Mouse (Mus musculus): ENCODE data around the gene Pak1ip1. TPM values are rescaled to one million over a fixed set of nuclear protein-coding genes. Genes with fewer than 3 reads are reported as not detected.

Gene Pak1ip1
- 52.1 and 54.6 TPM in 2 replicates for polyA plus RNA-seq (2014; fragmentation: Nextera tagmentation; extraction: Ambion mirVana)

- H3K27ac ChIP-seq (replicated peaks in 1 of 2; ENCODE audit: control insufficient read depth in 1 of 2, insufficient read depth in 1 of 2, low read depth in 2 of 2, low read length in 2 of 2): peak within 1 kb of the TSS; percentile 99 to 100
- peaks cover 17% of the 10 kb centered on the region for H3K36me3 ChIP-seq (ENCODE audit: control insufficient read depth, insufficient read depth, low read length)
- no peaks in the 10 kb centered on the region for H3K9me3 ChIP-seq (ENCODE audit: control insufficient read depth, low read length)
- under 1% methylated on average over 58 of the region's 58 CpGs for WGBS
- peak within 1 kb of the TSS; percentile 92 for H3K9ac ChIP-seq (ENCODE audit: low read length)
- H3K4me1 ChIP-seq (ENCODE audit: control insufficient read depth in 2 of 2, insufficient read depth in 2 of 2, low read length in 2 of 2): peaks cover 2 to 15% of the 10 kb centered on the region in 2 experiments
- peak; percentile 89 for ATAC-seq (ENCODE audit: insufficient number of reproducible peaks, insufficient read depth, low FRiP score, low read depth)
- peak within 1 kb of the TSS; percentile 97 to 99 for H3K4me3 ChIP-seq (ENCODE audit: control insufficient read depth in 1 of 2, insufficient read depth in 1 of 2, low read depth in 1 of 2, low read length in 2 of 2)
- peak within 1 kb of the TSS; percentile 96 for H3K4me2 ChIP-seq (ENCODE audit: low read length)
- no peaks in the 10 kb centered on the region for H3K27me3 ChIP-seq (ENCODE audit: control insufficient read depth, insufficient read depth, low read length)
Measured at GRCm38 (mm10) chr13:41000926-41001639, at the start of gene Pak1ip1. Gene Pak1ip1 (plus strand): TSS chr13:41001023.

DNA sequence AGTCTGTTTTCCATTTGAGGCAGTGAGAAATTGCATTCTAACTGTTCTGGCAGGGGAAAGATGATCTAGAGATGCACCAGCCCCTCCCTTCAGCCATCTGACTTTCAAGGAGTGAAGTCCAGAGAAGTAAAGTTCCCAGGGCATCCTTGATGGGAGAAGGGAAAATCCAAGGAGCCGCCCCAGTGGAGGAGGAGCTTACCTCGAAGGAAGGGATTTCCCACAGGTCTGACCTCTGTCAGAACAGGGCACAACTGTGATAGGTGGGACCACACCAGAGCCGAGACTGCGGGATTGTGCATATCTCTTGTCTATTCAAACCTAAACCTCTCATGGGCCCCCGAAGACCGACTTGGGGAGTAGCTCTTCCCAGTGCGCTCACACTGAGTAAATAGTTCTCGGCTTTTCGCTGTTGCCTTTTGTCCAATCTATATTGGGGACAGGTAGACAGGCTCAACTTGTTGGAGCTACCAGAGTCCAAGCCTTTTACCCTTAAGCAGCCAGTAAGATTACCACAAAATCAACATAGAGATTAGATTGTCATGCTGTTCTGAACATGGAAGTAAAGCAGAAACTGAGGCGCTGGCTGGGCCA, 49.3 kb upstream of the Pak1ip1 start:
- Histone ChIP-seq H3K4me2 (ENCODE audit: low read length) (no peak overlapping the region), H3K9ac (ENCODE audit: low read length) (no peak overlapping the region), H3K4me3 (ENCODE audit: control insufficient read depth in 1 of 2, insufficient read depth in 1 of 2, low read depth in 1 of 2, low read length in 2 of 2) (no peak overlapping the region), H3K36me3 (ENCODE audit: control insufficient read depth, insufficient read depth, low read length) (no peaks in the 10 kb centered on the region), H3K9me3 (ENCODE audit: control insufficient read depth, low read length) (no peaks in the 10 kb centered on the region), H3K27me3 (ENCODE audit: control insufficient read depth, insufficient read depth, low read length) (no peaks in the 10 kb centered on the region), H3K4me1 (ENCODE audit: control insufficient read depth in 2 of 2, insufficient read depth in 2 of 2, low read length in 2 of 2) (peaks cover 14% of the 10 kb centered on the region in 2 experiments), H3K27ac (replicated peaks in 1 of 2; ENCODE audit: control insufficient read depth in 1 of 2, insufficient read depth in 1 of 2, low read depth in 2 of 2, low read length in 2 of 2) (no peak overlapping the region)
- no peak for ATAC-seq (ENCODE audit: insufficient number of reproducible peaks, insufficient read depth, low FRiP score, low read depth)
- 73% methylated on average over 10 of the region's 10 CpGs for WGBS

- WGBS: 39% methylated on average over 6 of the region's 6 CpGs
- ATAC-seq (ENCODE audit: insufficient number of reproducible peaks, insufficient read depth, low FRiP score, low read depth): no peak
- peaks cover 5% of the 10 kb centered on the region in 2 experiments; a peak in 3 of 4 replicates for H3K4me1 ChIP-seq (ENCODE audit: control insufficient read depth in 2 of 2, insufficient read depth in 2 of 2, low read length in 2 of 2)
Measured at GRCm38 (mm10) chr13:40953231-40953630, 47.6 kb upstream of the Pak1ip1 start.

GRCm38 (mm10) chr13:40955773-40956172, 45.0 kb upstream of the Pak1ip1 start:
- Histone ChIP-seq H3K4me1 (ENCODE audit: control insufficient read depth in 2 of 2, insufficient read depth in 2 of 2, low read length in 2 of 2) (peaks cover 4 to 5% of the 10 kb centered on the region in 2 experiments; a peak in 2 of 4 replicates), H3K27ac (replicated peaks in 1 of 2; ENCODE audit: control insufficient read depth in 1 of 2, insufficient read depth in 1 of 2, low read depth in 2 of 2, low read length in 2 of 2) (no peak overlapping the region), H3K9me3 (ENCODE audit: control insufficient read depth, low read length) (no peaks in the 10 kb centered on the region), H3K9ac (ENCODE audit: low read length) (no peak overlapping the region), H3K4me2 (ENCODE audit: low read length) (no peak overlapping the region), H3K4me3 (ENCODE audit: control insufficient read depth in 1 of 2, insufficient read depth in 1 of 2, low read depth in 1 of 2, low read length in 2 of 2) (no peak overlapping the region), H3K27me3 (ENCODE audit: control insufficient read depth, insufficient read depth, low read length) (no peaks in the 10 kb centered on the region), H3K36me3 (ENCODE audit: control insufficient read depth, insufficient read depth, low read length) (no peaks in the 10 kb centered on the region)
- ATAC-seq (ENCODE audit: insufficient number of reproducible peaks, insufficient read depth, low FRiP score, low read depth): no peak
- WGBS: 65% methylated on average over 7 of the region's 7 CpGs

More at GRCm38 (mm10) chr13:40953231-40953630, 47.6 kb upstream of the Pak1ip1 start:
- H3K27me3 ChIP-seq (ENCODE audit: control insufficient read depth, insufficient read depth, low read length): no peaks in the 10 kb centered on the region
- no peak overlapping the region for H3K4me2 ChIP-seq (ENCODE audit: low read length)
- H3K9me3 ChIP-seq (ENCODE audit: control insufficient read depth, low read length): no peaks in the 10 kb centered on the region
- H3K9ac ChIP-seq (ENCODE audit: low read length): no peak overlapping the region
- no peaks in the 10 kb centered on the region for H3K36me3 ChIP-seq (ENCODE audit: control insufficient read depth, insufficient read depth, low read length)
- H3K27ac ChIP-seq (replicated peaks in 1 of 2; ENCODE audit: control insufficient read depth in 1 of 2, insufficient read depth in 1 of 2, low read depth in 2 of 2, low read length in 2 of 2): no peak overlapping the region
- no peak overlapping the region for H3K4me3 ChIP-seq (ENCODE audit: control insufficient read depth in 1 of 2, insufficient read depth in 1 of 2, low read depth in 1 of 2, low read length in 2 of 2)

GRCm38 (mm10) chr13:40967609-40968008, 33.2 kb upstream of the Pak1ip1 start:
- Histone ChIP-seq H3K4me3 (ENCODE audit: control insufficient read depth in 1 of 2, insufficient read depth in 1 of 2, low read depth in 1 of 2, low read length in 2 of 2) (no peak overlapping the region), H3K27me3 (ENCODE audit: control insufficient read depth, insufficient read depth, low read length) (no peaks in the 10 kb centered on the region), H3K4me1 (ENCODE audit: control insufficient read depth in 2 of 2, insufficient read depth in 2 of 2, low read length in 2 of 2) (no peaks in the 10 kb centered on the region), H3K9ac (ENCODE audit: low read length) (no peak overlapping the region), H3K27ac (replicated peaks in 1 of 2; ENCODE audit: control insufficient read depth in 1 of 2, insufficient read depth in 1 of 2, low read depth in 2 of 2, low read length in 2 of 2) (no peak overlapping the region), H3K9me3 (ENCODE audit: control insufficient read depth, low read length) (no peaks in the 10 kb centered on the region), H3K4me2 (ENCODE audit: low read length) (no peak overlapping the region), H3K36me3 (ENCODE audit: control insufficient read depth, insufficient read depth, low read length) (no peaks in the 10 kb centered on the region)
- WGBS: 93% methylated on average over 10 of the region's 10 CpGs
- no peak for ATAC-seq (ENCODE audit: insufficient number of reproducible peaks, insufficient read depth, low FRiP score, low read depth)

- Histone ChIP-seq H3K27ac (replicated peaks in 1 of 2; ENCODE audit: control insufficient read depth in 1 of 2, insufficient read depth in 1 of 2, low read depth in 2 of 2, low read length in 2 of 2) (no peak overlapping the region), H3K27me3 (ENCODE audit: control insufficient read depth, insufficient read depth, low read length) (no peaks in the 10 kb centered on the region), H3K9ac (ENCODE audit: low read length) (no peak overlapping the region), H3K4me2 (ENCODE audit: low read length) (no peak overlapping the region), H3K4me3 (ENCODE audit: control insufficient read depth in 1 of 2, insufficient read depth in 1 of 2, low read depth in 1 of 2, low read length in 2 of 2) (no peak overlapping the region), H3K36me3 (ENCODE audit: control insufficient read depth, insufficient read depth, low read length) (no peaks in the 10 kb centered on the region), H3K4me1 (ENCODE audit: control insufficient read depth in 2 of 2, insufficient read depth in 2 of 2, low read length in 2 of 2) (no peaks in the 10 kb centered on the region), H3K9me3 (ENCODE audit: control insufficient read depth, low read length) (0 out of 2 replicates have a peak, but pooled peaks cover 2% of the 10 kb centered on the region)
- 64% methylated on average over 5 of the region's 5 CpGs for WGBS
- no peak for ATAC-seq (ENCODE audit: insufficient number of reproducible peaks, insufficient read depth, low FRiP score, low read depth)
Measured at GRCm38 (mm10) chr13:40968564-40968963, 32.3 kb upstream of the Pak1ip1 start.

- 0 out of 2 replicates have a peak, but pooled peaks cover 3% of the 10 kb centered on the region for H3K9me3 ChIP-seq (ENCODE audit: control insufficient read depth, low read length)
- no peaks in the 10 kb centered on the region for H3K4me1 ChIP-seq (ENCODE audit: control insufficient read depth in 2 of 2, insufficient read depth in 2 of 2, low read length in 2 of 2)
- WGBS: 81% methylated on average over 4 of the region's 4 CpGs
- no peak overlapping the region for H3K4me3 ChIP-seq (ENCODE audit: control insufficient read depth in 1 of 2, insufficient read depth in 1 of 2, low read depth in 1 of 2, low read length in 2 of 2)
- H3K9ac ChIP-seq (ENCODE audit: low read length): no peak overlapping the region
- no peak overlapping the region for H3K4me2 ChIP-seq (ENCODE audit: low read length)
- no peak for ATAC-seq (ENCODE audit: insufficient number of reproducible peaks, insufficient read depth, low FRiP score, low read depth)
- no peak overlapping the region for H3K27ac ChIP-seq (replicated peaks in 1 of 2; ENCODE audit: control insufficient read depth in 1 of 2, insufficient read depth in 1 of 2, low read depth in 2 of 2, low read length in 2 of 2)
- no peaks in the 10 kb centered on the region for H3K36me3 ChIP-seq (ENCODE audit: control insufficient read depth, insufficient read depth, low read length)
- H3K27me3 ChIP-seq (ENCODE audit: control insufficient read depth, insufficient read depth, low read length): no peaks in the 10 kb centered on the region
Measured at GRCm38 (mm10) chr13:40969761-40970390, 30.9 kb upstream of the Pak1ip1 start.
